Mouse (Mus musculus) forebrain, embryonic 15.5 days (tissue): ENCODE measurements around the gene Kncn. TPM values are rescaled to one million over a fixed set of nuclear protein-coding genes. Genes with fewer than 3 reads are reported as not detected.

Experiments
- ATAC-seq: fragments of 200-750 bp; cut with Nextera tagmentation; replicated peaks from 2 replicates; pipeline ENCODE4 v1.8.0; 2017; ENCODE audit warnings: mild to moderate bottlenecking, moderate TSS enrichment, moderate library complexity
- H3K27ac ChIP-seq: fragments of 300-500 bp; sonication (generic); replicated peaks from 2 replicates; pipeline ENCODE4 v1.5.1; 2015; ENCODE audit warnings: mild to moderate bottlenecking, inconsistent platforms
- H3K27me3 ChIP-seq: fragments of 300-500 bp; sonication (generic); 2 replicates; pipeline ENCODE4 v1.6.1; 2015; ENCODE audit warnings: inconsistent platforms
- H3K36me3 ChIP-seq: fragments of 300-500 bp; sonication (generic); 2 replicates; pipeline ENCODE4 v1.6.1; 2015; ENCODE audit warnings: mild to moderate bottlenecking, inconsistent platforms
- H3K4me1 ChIP-seq: fragments of 300-500 bp; sonication (generic); 2 replicates; pipeline ENCODE4 v1.6.1; 2015; ENCODE audit warnings: inconsistent platforms
- H3K4me2 ChIP-seq: fragments of 300-500 bp; sonication (generic); replicated peaks from 2 replicates; pipeline ENCODE4 v1.6.1; 2015; ENCODE audit warnings: mild to moderate bottlenecking, inconsistent platforms
- H3K4me3 ChIP-seq: fragments of 300-500 bp; sonication (generic); 2 replicates; pipeline ENCODE4 v1.5.1; 2015; ENCODE audit warnings: mild to moderate bottlenecking, inconsistent platforms
- H3K9ac ChIP-seq: fragments of 300-500 bp; sonication (generic); replicated peaks from 2 replicates; pipeline ENCODE4 v1.6.1; 2015; ENCODE audit warnings: mild to moderate bottlenecking, inconsistent platforms
- H3K9me3 ChIP-seq: fragments of 300-500 bp; sonication (generic); 2 replicates; pipeline ENCODE4 v1.6.1; 2016; ENCODE audit warnings: inconsistent platforms
- WGBS: fragments of 180-500 bp; shearing (Covaris S2); methylation state at CpG from one replicate; pipeline ENCODE4 v1.1.7; 2015; ENCODE audit warnings: mixed read lengths; 5-methylcytosine and 5-hydroxymethylcytosine counted together
- polyA plus RNA-seq: library from polyadenylated mRNA; unstranded; fragments of >200 nt; fragmentation: Nextera tagmentation; extraction: Ambion mirVana; gene quantifications from 2 replicates; pipeline ENCODE4 v1.2.1, GENCODE M21; 2015

The Kncn gene
- not detected in 2 replicates for polyA plus RNA-seq

DNA sequence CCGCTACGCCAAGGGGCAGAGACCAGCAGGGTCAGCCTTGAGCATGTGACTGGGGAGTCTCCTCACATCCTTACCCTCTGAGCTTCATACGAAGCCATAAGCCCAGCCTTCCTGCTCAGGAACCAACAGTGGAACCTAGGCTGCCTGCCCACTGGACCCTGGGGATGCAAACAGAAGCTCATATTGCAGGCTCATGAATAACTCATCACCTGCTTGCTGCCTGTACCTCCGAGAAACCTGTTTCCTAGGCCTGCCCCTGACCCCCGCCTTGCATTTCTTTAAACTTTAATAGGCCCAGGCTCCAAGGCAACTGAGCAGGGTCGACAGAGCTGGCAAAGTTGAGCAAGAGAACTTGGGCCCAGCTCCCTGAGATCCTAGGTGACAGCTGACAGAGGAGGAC, at the start of gene Kncn:
Gene Kncn, plus strand, starts transcription at position 379 of the 400 bp plus-strand sequence.
- Histone ChIP-seq H3K9me3 (no peaks in the 10 kb centered on the region), H3K4me2 (no peak within 1 kb of the TSS), H3K4me3 (no peak within 1 kb of the TSS), H3K27ac (no peak within 1 kb of the TSS), H3K9ac (no peak within 1 kb of the TSS), H3K4me1 (peaks cover 11% of the 10 kb centered on the region), H3K36me3 (no peaks in the 10 kb centered on the region), H3K27me3 (no peaks in the 10 kb centered on the region)
- no peak for ATAC-seq
- WGBS, result 78% methylated on average over 6 of the region's 6 CpGs

DNA sequence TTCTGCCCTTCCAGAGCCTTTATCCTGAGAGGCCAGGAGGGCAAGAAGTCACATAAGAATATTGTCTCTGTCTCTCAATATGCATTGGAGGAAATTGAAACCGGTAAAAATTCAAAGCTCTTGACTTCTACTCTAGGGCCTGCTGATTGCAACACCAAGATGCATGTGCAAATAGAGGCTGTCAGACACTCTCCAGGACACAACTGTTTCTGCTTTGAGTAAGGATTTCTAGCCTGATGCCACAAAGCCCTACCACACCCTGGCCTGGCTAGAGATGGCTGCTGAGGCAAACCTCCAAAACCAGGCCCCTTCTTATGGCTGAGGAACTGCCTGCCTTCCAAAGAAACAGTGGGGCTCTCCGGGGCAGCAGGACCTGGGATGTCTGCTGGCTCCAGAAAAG, 48.6 kb upstream of the Kncn start:
- H3K27me3 ChIP-seq, result no peaks in the 10 kb centered on the region
- H3K36me3 ChIP-seq, result no peaks in the 10 kb centered on the region
- no peak for ATAC-seq
- peaks cover 12% of the 10 kb centered on the region for H3K4me1 ChIP-seq
- H3K9me3 ChIP-seq, result no peaks in the 10 kb centered on the region
- H3K4me3 ChIP-seq, result no peak overlapping the region
- H3K9ac ChIP-seq, result no peak overlapping the region
- 82% methylated on average over 2 of the region's 2 CpGs for WGBS
- no peak overlapping the region for H3K27ac ChIP-seq
- H3K4me2 ChIP-seq, result no peak overlapping the region

GRCm38 (mm10) chr4:115838196-115838595, 46.0 kb upstream of the Kncn start:
- ATAC-seq, result no peak
- Histone ChIP-seq H3K9ac (no peak overlapping the region), H3K36me3 (no peaks in the 10 kb centered on the region), H3K9me3 (no peaks in the 10 kb centered on the region), H3K27me3 (no peaks in the 10 kb centered on the region), H3K4me1 (peaks cover 12% of the 10 kb centered on the region), H3K27ac (no peak overlapping the region), H3K4me3 (no peak overlapping the region), H3K4me2 (no peak overlapping the region; the same call in 1 of the 2 replicates)
- 38% methylated on average over 4 of the region's 4 CpGs for WGBS

- H3K9ac ChIP-seq, result peak within 1 kb of the TSS; percentile 63
- H3K4me3 ChIP-seq, result peak within 1 kb of the TSS; percentile 63
- peak within 1 kb of the TSS; percentile 71 for H3K4me2 ChIP-seq
- H3K36me3 ChIP-seq, result no peaks in the 10 kb centered on the region
- 2% methylated on average over 51 of the region's 51 CpGs for WGBS
- ATAC-seq, result peak; percentile 95
- no peaks in the 10 kb centered on the region for H3K27me3 ChIP-seq
- H3K27ac ChIP-seq, result no peak within 1 kb of the TSS
- H3K4me1 ChIP-seq, result peaks cover 12% of the 10 kb centered on the region
- H3K9me3 ChIP-seq, result no peaks in the 10 kb centered on the region
Observed at GRCm38 (mm10) chr4:115838696-115839641, 45.2 kb upstream of the Kncn start, which contains the start of gene Mknk1. Gene Mknk1 (plus strand): TSS chr4:115839198.

DNA sequence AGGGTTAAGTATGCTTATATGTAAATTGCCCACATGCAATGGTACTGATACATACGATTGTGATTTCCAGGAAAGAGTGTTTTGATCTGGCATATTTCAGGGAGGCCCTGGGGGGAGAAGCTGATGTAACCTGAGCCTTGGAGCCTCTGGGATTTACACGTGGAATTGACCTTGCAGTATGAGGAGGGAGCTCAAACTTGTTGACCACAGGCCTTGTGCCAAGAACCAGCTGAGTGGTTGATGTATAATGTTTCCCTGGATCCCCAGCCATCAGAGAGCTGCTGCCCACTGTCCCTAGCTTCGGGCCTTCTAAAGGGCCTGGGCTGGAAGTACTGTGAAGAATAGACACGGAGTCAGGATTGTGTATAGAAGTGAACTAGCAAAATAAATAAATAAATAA, 44.2 kb upstream of the Kncn start:
- H3K9ac ChIP-seq, result no peak overlapping the region
- H3K4me3 ChIP-seq, result peak overlapping the region; percentile 63; the same call in 1 of the 2 replicates
- H3K9me3 ChIP-seq, result no peaks in the 10 kb centered on the region
- ATAC-seq, result 0 out of 2 replicates have a peak, but pooled peaks have one; percentile 1
- WGBS, result 61% methylated on average over 4 of the region's 4 CpGs
- no peak overlapping the region for H3K27ac ChIP-seq
- peak overlapping the region; percentile 71; the same call in 1 of the 2 replicates for H3K4me2 ChIP-seq
- H3K27me3 ChIP-seq, result no peaks in the 10 kb centered on the region
- H3K4me1 ChIP-seq, result peaks cover 19% of the 10 kb centered on the region
- no peaks in the 10 kb centered on the region for H3K36me3 ChIP-seq

GRCm38 (mm10) chr4:115840842-115841241, 43.4 kb upstream of the Kncn start:
- Histone ChIP-seq H3K4me1 (peaks cover 19% of the 10 kb centered on the region), H3K4me3 (no peak overlapping the region), H3K9me3 (no peaks in the 10 kb centered on the region), H3K9ac (no peak overlapping the region), H3K27me3 (no peaks in the 10 kb centered on the region), H3K27ac (no peak overlapping the region), H3K36me3 (no peaks in the 10 kb centered on the region), H3K4me2 (no peak overlapping the region)
- WGBS, result 82% methylated on average over 4 of the region's 4 CpGs
- no peak for ATAC-seq

DNA sequence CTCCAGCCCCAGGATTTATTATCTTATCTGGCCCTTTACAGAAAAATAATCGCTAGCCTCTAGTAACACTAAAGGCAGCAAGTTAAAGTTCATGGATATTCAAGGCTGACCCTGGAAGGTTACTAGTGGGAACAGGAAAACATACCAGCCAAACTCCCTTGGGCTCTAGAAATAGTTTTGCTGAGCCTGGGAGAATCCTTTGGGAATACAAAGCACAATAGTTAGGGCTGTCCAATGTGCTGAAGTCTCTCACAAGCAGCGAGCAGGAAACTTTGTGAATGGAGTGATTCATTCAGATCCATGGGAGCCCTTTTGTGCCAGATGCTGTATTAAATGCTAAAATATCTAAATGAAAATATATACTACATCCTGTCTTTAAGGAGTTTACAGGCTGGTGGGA, 37.5 kb upstream of the Kncn start:
- 46% methylated on average over 2 of the region's 2 CpGs for WGBS
- Histone ChIP-seq H3K4me2 (no peak overlapping the region), H3K4me3 (no peak overlapping the region), H3K9ac (no peak overlapping the region), H3K9me3 (no peaks in the 10 kb centered on the region), H3K27me3 (no peaks in the 10 kb centered on the region), H3K36me3 (0 out of 2 replicates have a peak, but pooled peaks cover 10% of the 10 kb centered on the region), H3K4me1 (peaks cover 15% of the 10 kb centered on the region; the same call in 1 of the 2 replicates), H3K27ac (no peak overlapping the region)
- no peak for ATAC-seq

DNA sequence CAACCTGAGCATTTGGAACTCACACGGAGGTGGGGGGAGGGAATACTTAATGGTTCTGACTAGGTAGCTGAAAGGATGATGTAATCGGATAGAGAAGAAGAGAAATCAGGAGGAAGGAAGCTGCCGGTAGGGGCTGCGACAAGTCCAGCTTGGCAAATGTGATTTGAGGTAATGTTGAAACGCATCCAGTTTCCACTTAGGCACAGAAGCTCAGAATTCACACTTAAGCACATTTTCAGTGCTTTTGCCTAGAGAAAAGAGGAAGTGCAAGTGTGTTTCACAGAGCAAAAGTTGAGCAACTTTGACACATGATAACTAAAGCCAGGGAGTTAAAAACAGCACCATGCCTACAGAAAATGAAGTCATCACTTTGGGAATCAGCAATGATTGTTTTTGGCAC, 36.8 kb upstream of the Kncn start:
- no peak overlapping the region for H3K4me3 ChIP-seq
- H3K9ac ChIP-seq, result no peak overlapping the region
- H3K27ac ChIP-seq, result no peak overlapping the region
- no peaks in the 10 kb centered on the region for H3K9me3 ChIP-seq
- H3K27me3 ChIP-seq, result no peaks in the 10 kb centered on the region
- no peak for ATAC-seq
- H3K36me3 ChIP-seq, result 0 out of 2 replicates have a peak, but pooled peaks cover 10% of the 10 kb centered on the region
- no peak overlapping the region for H3K4me2 ChIP-seq
- WGBS, result 32% methylated on average over 5 of the region's 5 CpGs
- H3K4me1 ChIP-seq, result peaks cover 15% of the 10 kb centered on the region; the same call in 1 of the 2 replicates

DNA sequence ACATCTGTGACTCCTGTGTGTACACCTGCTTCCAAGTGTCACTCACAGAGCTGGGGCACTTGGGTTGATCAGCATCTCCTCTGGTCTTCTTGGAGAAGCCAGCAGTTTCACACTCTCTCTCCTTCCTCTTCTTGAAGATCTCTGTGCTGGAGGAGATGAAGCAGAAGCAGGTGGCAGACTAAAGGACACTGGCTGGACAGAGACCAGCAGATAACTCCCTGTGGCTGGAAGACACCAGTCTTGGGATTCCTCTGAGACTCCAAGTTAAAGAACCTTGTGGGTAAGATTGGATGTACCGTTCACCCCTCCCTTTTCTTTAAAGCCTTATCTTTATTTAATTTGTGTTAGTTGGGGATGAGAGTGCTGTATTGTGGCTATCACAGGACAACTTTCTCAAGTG, 36.1 kb upstream of the Kncn start:
- 96% methylated on average over 1 of the region's 1 CpGs for WGBS

DNA sequence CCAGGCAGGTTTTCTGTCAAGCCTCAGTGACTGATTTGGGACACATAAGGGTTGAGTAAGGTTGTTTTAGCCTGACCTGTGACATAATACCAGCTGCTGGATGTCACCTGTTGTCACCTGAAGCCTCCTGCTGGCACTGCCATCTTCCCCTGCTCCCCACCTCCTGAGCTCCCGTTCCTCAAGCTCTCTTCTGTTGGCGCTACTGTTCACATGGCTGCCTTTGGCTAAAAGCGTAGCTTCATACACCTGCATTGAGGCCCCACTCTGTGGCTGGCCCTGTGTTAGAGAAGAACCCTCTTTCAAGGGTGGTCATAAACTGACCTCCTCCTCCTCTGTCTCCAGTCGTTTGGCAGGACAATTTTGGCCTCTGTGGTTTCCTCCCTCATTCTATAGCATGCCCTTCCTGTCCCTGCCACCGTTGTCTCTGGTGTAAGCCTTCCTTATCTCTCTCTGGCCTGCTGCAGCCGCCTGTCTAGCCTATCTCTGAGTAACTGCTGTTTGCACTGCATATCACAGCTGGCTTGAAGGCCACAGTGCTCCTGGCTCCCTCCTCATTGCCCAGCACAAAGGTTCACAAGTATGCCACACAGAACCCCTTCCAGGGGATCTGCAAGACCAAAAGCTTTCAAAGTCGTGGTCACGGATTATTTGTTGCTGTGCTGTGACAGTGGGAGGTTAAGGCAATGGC, 35.1 kb upstream of the Kncn start:
- Histone ChIP-seq H3K9me3 (no peaks in the 10 kb centered on the region), H3K27me3 (no peaks in the 10 kb centered on the region), H3K36me3 (0 out of 2 replicates have a peak, but pooled peaks cover 10% of the 10 kb centered on the region), H3K27ac (no peak overlapping the region), H3K4me1 (peaks cover 15% of the 10 kb centered on the region; the same call in 1 of the 2 replicates), H3K9ac (no peak overlapping the region), H3K4me2 (no peak overlapping the region), H3K4me3 (no peak overlapping the region)
- ATAC-seq, result no peak
- 79% methylated on average over 8 of the region's 8 CpGs for WGBS

More for the DNA sequence above, 36.1 kb upstream of the Kncn start:
- ATAC-seq, result no peak
- Histone ChIP-seq H3K27ac (no peak overlapping the region), H3K4me1 (peaks cover 15% of the 10 kb centered on the region; the same call in 1 of the 2 replicates), H3K27me3 (no peaks in the 10 kb centered on the region), H3K4me2 (no peak overlapping the region), H3K9me3 (no peaks in the 10 kb centered on the region), H3K9ac (no peak overlapping the region), H3K36me3 (0 out of 2 replicates have a peak, but pooled peaks cover 10% of the 10 kb centered on the region), H3K4me3 (no peak overlapping the region)

DNA sequence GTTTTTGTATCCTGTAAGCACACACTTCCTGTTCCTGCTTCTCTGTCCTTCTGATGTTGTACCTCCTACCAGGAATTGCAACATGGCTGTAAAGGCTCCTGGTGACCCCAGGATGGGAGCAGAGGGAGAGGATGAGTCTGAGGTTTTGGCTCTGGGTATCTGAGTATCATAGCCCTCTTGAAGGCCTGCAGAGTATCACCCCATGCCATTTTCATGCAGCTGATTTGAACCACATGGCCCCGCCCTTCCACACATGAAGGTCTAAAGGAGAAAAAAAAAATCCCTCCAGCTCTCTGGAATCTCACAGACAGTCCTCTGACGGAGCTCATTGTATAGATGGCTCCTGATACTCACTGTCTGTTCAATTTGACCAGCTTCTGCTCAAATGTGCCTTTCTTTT, 34.1 kb upstream of the Kncn start:
- Histone ChIP-seq H3K9me3 (no peaks in the 10 kb centered on the region), H3K27me3 (no peaks in the 10 kb centered on the region), H3K4me3 (no peak overlapping the region), H3K36me3 (0 out of 2 replicates have a peak, but pooled peaks cover 10% of the 10 kb centered on the region), H3K27ac (no peak overlapping the region), H3K4me2 (no peak overlapping the region), H3K9ac (no peak overlapping the region), H3K4me1 (peaks cover 12% of the 10 kb centered on the region)
- ATAC-seq, result no peak
- 79% methylated on average over 2 of the region's 2 CpGs for WGBS

- Histone ChIP-seq H3K9ac (no peak overlapping the region), H3K36me3 (0 out of 2 replicates have a peak, but pooled peaks cover 10% of the 10 kb centered on the region), H3K4me3 (no peak overlapping the region), H3K4me1 (peaks cover 17% of the 10 kb centered on the region), H3K27ac (no peak overlapping the region), H3K9me3 (no peaks in the 10 kb centered on the region), H3K27me3 (no peaks in the 10 kb centered on the region), H3K4me2 (no peak overlapping the region)
- no peak for ATAC-seq
- 67% methylated on average over 2 of the region's 2 CpGs for WGBS
Observed at GRCm38 (mm10) chr4:115850631-115851030, 33.6 kb upstream of the Kncn start.
